Mouse (Mus musculus): ENCODE results near the gene Eif4g3. TPM values are rescaled to one million over a fixed set of nuclear protein-coding genes. Genes with fewer than 3 reads are reported as not detected.
"Not testable (repeated sequence)": the region's sequence is repeated elsewhere in the genome, so short reads cannot be mapped to it uniquely, and the experiment has no call there.

Eif4g3 gene
- polyA plus RNA-seq, 1 experiment from 2014 or later = 55.9 TPM

DNA sequence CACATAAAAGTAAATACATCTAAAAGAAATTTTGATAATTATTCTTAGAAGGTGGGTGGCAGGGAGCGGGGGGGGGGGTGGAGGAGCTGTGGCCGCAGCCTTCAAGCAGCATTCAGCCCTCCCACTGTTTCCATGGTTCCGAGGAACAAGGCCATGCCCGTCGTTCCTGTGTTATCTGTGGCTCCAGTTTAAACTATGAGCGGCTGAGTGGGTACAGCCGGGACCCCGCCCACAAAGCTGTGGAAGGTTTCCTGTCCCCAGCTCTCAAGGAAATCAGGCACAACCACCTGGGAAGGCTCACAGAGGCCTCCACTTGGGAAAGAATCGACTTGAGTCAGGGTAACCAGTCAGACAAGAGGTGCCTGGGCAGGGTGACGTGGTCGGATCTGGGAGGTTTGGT lies 32.1 kb upstream of the Eif4g3 start:
- no peak for ATAC-seq (ENCODE audit: low FRiP score, low TSS enrichment)

DNA sequence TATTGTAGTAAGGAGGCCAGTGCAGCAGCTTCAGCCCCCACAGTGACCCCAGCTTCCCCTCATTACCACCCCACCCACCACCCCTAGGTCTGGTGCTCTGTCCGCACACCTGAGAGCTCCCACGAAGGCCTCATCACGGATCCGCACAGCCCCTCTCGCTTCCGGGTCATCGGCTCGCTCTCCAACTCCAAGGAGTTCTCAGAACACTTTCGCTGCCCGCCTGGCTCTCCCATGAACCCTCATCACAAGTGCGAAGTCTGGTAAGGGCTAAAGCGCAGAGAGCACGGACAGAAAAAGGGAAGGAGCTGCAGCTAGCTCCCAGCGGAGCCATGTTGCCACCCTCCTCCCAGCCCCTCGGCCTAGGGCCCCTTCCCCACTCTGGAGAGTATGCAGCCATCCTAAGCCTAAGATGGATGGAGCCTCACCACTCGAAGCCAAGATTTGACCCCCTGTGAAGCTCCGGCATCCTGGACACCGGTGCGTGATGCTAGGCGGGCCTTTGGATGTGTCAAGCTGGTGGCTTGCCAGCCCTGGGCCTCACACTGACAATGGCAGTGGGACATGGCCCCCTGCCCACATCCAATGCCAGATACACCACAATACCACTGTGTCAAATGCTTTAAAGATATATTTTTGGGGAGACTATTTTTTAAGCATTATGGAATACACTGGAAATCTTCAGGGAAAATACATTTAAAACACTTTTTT lies 30.0 kb upstream of the Eif4g3 start:
- H3K36me3 ChIP-seq (ENCODE audit: control insufficient read depth, insufficient read depth, low read length) = peaks cover 45% of the 10 kb centered on the region

More for the DNA sequence above, 32.1 kb upstream of the Eif4g3 start:
- Histone ChIP-seq H3K9ac (ENCODE audit: low read depth, low read length) (no peak overlapping the region), H3K4me2 (replicated peaks; ENCODE audit: low read depth, low read length) (no peak overlapping the region), H3K9me3 (ENCODE audit: control insufficient read depth, low read length) (0 out of 2 replicates have a peak, but pooled peaks cover 4% of the 10 kb centered on the region), H3K36me3 (ENCODE audit: control insufficient read depth, insufficient read depth, low read length) (peaks cover 64% of the 10 kb centered on the region), H3K27ac (ENCODE audit: low read depth, low read length) (no peak overlapping the region), H3K4me1 (ENCODE audit: control insufficient read depth, insufficient read depth, low read length) (no peaks in the 10 kb centered on the region), H3K4me3 (ENCODE audit: low read length) (no peak overlapping the region), H3K27me3 (ENCODE audit: control insufficient read depth, insufficient read depth, low read length) (no peaks in the 10 kb centered on the region)
- 82% methylated on average over 11 of the region's 11 CpGs for WGBS

DNA sequence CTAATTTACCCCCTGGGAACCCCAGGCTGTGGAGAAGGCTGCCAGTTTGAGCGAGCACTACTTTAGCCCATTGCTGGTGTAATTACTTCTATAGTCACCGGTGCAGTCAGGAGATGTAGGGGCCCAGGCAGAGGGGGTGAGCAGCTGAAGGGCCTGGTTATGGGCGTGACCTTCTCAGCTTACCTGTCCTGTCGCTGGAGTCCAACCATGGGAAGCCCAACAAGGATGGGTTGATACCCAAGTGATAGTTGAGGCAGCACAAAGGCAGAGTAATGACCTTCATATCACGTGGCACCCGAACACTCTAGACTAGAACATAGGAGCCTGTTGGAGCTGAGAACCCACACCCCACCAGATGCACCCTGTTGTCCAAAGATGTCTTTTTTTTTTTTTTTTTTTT lies 29.4 kb upstream of the Eif4g3 start:
- H3K4me3 ChIP-seq (ENCODE audit: low read length) = no peak overlapping the region
- no peak overlapping the region for H3K4me2 ChIP-seq (replicated peaks; ENCODE audit: low read depth, low read length)
- H3K27me3 ChIP-seq (ENCODE audit: control insufficient read depth, insufficient read depth, low read length) = no peaks in the 10 kb centered on the region
- no peaks in the 10 kb centered on the region for H3K4me1 ChIP-seq (ENCODE audit: control insufficient read depth, insufficient read depth, low read length)
- no peak for ATAC-seq (ENCODE audit: low FRiP score, low TSS enrichment)
- H3K9me3 ChIP-seq (ENCODE audit: control insufficient read depth, low read length) = 0 out of 2 replicates have a peak, but pooled peaks cover 4% of the 10 kb centered on the region
- peaks cover 41% of the 10 kb centered on the region for H3K36me3 ChIP-seq (ENCODE audit: control insufficient read depth, insufficient read depth, low read length)
- H3K9ac ChIP-seq (ENCODE audit: low read depth, low read length) = no peak overlapping the region
- H3K27ac ChIP-seq (ENCODE audit: low read depth, low read length) = no peak overlapping the region
- WGBS = 84% methylated on average over 6 of the region's 6 CpGs

More for the DNA sequence above, 30.0 kb upstream of the Eif4g3 start:
- Histone ChIP-seq H3K27ac (ENCODE audit: low read depth, low read length) (no peak overlapping the region), H3K4me3 (ENCODE audit: low read length) (no peak overlapping the region), H3K27me3 (ENCODE audit: control insufficient read depth, insufficient read depth, low read length) (no peaks in the 10 kb centered on the region), H3K4me1 (ENCODE audit: control insufficient read depth, insufficient read depth, low read length) (no peaks in the 10 kb centered on the region), H3K9me3 (ENCODE audit: control insufficient read depth, low read length) (0 out of 2 replicates have a peak, but pooled peaks cover 4% of the 10 kb centered on the region), H3K4me2 (replicated peaks; ENCODE audit: low read depth, low read length) (no peak overlapping the region), H3K9ac (ENCODE audit: low read depth, low read length) (no peak overlapping the region)
- WGBS = 93% methylated on average over 20 of the region's 20 CpGs
- no peak for ATAC-seq (ENCODE audit: low FRiP score, low TSS enrichment)

DNA sequence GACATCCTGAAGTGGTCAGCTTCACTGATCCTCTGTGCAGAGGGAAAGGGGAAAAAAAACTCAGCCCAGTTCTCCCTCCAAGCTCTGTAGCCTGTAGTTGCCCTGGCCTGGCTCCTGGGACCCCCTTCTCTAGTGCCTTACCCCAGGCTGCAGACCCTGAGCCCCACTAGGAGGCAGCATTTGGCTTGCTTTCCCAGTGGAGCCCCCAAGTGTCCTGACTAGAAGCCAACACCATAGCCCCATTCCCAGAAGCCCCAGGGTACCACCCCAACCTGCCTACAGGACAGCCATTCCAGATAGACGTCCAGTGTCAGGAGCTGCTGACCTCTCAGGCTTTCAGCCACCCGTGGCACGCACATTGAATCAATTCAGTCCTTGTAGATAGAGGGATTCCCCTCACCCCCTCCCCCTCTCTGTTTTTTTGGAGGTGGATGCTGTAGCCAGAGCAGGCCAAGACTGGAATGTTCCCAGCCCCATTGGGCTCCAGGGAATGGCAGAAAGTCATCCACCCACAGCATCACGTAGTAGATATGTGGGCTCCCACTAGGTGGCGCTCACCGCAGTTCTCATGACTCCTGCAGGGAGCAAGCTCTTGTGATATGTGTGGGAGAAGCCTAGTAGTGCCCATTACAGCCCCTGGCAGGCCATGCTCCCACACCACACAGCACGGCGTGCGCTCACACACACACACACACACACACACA lies 28.8 kb upstream of the Eif4g3 start:
- Histone ChIP-seq H3K4me2 (replicated peaks; ENCODE audit: low read depth, low read length) (no peak overlapping the region), H3K36me3 (ENCODE audit: control insufficient read depth, insufficient read depth, low read length) (peaks cover 36% of the 10 kb centered on the region), H3K4me1 (ENCODE audit: control insufficient read depth, insufficient read depth, low read length) (no peaks in the 10 kb centered on the region), H3K4me3 (ENCODE audit: low read length) (no peak overlapping the region), H3K27me3 (ENCODE audit: control insufficient read depth, insufficient read depth, low read length) (no peaks in the 10 kb centered on the region), H3K9me3 (ENCODE audit: control insufficient read depth, low read length) (0 out of 2 replicates have a peak, but pooled peaks cover 4% of the 10 kb centered on the region), H3K27ac (ENCODE audit: low read depth, low read length) (no peak overlapping the region), H3K9ac (ENCODE audit: low read depth, low read length) (no peak overlapping the region)
- ATAC-seq (ENCODE audit: low FRiP score, low TSS enrichment) = peak; percentile 33; the same call in 1 of the 2 replicates
- 67% methylated on average over 9 of the region's 9 CpGs for WGBS

DNA sequence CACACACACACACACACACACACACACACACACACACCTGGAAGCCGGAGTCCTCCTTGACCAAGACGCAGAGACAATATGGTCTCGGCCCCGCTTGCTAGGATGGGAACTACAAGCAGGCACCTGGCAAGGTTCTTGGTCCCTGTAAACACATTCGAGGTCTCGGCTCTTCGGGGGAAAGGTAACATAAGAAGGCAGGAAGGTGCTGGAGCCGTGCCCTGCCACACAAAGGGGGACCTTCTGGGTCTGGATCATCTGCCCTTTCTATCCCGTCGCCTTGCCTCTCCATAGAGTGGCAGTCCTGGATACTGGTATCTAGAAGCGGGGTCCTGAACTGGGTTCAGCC lies 28.3 kb upstream of the Eif4g3 start:
- no peak overlapping the region for H3K4me3 ChIP-seq (ENCODE audit: low read length)
- no peaks in the 10 kb centered on the region for H3K27me3 ChIP-seq (ENCODE audit: control insufficient read depth, insufficient read depth, low read length)
- 85% methylated on average over 11 of the region's 11 CpGs for WGBS
- no peak for ATAC-seq (ENCODE audit: low FRiP score, low TSS enrichment)
- no peak overlapping the region for H3K9ac ChIP-seq (ENCODE audit: low read depth, low read length)
- 0 out of 2 replicates have a peak, but pooled peaks cover 3% of the 10 kb centered on the region for H3K9me3 ChIP-seq (ENCODE audit: control insufficient read depth, low read length)
- H3K27ac ChIP-seq (ENCODE audit: low read depth, low read length) = no peak overlapping the region
- H3K36me3 ChIP-seq (ENCODE audit: control insufficient read depth, insufficient read depth, low read length) = peaks cover 30% of the 10 kb centered on the region
- H3K4me1 ChIP-seq (ENCODE audit: control insufficient read depth, insufficient read depth, low read length) = no peaks in the 10 kb centered on the region
- H3K4me2 ChIP-seq (replicated peaks; ENCODE audit: low read depth, low read length) = no peak overlapping the region

DNA sequence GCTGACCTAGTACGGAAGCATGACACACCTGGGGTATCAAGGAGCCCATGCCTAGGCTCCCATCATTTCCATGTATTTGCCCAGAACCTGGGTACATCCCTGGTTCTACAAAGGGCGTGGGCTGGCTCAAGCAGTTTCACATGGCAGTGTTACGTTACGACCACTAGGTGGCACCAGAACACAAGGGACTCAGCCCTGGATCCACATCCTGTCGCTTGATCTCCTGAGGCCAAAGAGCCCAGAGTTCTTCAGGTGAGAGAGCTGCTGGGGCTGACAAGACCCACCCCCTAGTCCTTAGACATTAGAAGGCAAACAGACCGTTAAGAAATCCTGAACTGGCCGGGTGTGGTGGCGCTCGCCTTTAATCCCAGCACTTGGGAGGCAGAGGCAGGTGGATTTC lies 24.6 kb upstream of the Eif4g3 start:
- Histone ChIP-seq H3K4me1 (ENCODE audit: control insufficient read depth, insufficient read depth, low read length) (no peaks in the 10 kb centered on the region), H3K9me3 (ENCODE audit: control insufficient read depth, low read length) (no peaks in the 10 kb centered on the region), H3K9ac (ENCODE audit: low read depth, low read length) (no peak overlapping the region), H3K27ac (ENCODE audit: low read depth, low read length) (no peak overlapping the region), H3K36me3 (ENCODE audit: control insufficient read depth, insufficient read depth, low read length) (peaks cover 8% of the 10 kb centered on the region; the same call in 1 of the 2 replicates), H3K4me2 (replicated peaks; ENCODE audit: low read depth, low read length) (no peak overlapping the region), H3K27me3 (ENCODE audit: control insufficient read depth, insufficient read depth, low read length) (no peaks in the 10 kb centered on the region), H3K4me3 (ENCODE audit: low read length) (no peak overlapping the region)
- ATAC-seq (ENCODE audit: low FRiP score, low TSS enrichment) = peak; percentile 36; the same call in 1 of the 2 replicates
- WGBS = 8% methylated on average over 9 of the region's 9 CpGs

DNA sequence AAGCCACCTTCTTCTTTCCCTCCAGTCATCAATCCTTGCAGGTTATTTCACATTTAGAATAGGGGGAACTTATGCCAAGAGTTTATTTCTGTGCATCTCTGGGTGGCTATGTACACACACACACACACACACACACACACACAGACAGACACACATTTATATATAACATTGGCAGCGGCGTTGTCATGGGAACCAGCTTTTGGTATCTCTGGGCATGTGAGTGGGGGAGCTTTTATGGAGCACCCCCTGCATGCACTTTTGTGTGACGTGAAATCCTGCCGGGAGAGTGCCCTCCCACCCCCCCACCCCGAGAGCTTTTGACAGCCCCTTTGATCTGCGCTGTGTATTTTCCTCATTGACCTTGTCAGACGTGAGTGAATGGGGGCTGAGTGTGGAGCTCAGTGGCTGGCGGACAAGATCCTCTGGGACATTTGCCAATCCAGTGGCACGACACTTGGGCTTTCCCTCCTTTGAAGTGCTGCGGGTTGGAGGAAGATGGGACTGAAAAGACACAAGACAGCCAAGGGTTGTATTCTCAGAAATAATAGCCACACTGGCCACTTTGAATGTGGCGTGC lies 22.1 kb upstream of the Eif4g3 start:
- not testable (repeated sequence) for ATAC-seq (ENCODE audit: low FRiP score, low TSS enrichment); H3K36me3 ChIP-seq (ENCODE audit: control insufficient read depth, insufficient read depth, low read length)
- no CpG with 5 or more reads among the region's 11 CpGs for WGBS

DNA sequence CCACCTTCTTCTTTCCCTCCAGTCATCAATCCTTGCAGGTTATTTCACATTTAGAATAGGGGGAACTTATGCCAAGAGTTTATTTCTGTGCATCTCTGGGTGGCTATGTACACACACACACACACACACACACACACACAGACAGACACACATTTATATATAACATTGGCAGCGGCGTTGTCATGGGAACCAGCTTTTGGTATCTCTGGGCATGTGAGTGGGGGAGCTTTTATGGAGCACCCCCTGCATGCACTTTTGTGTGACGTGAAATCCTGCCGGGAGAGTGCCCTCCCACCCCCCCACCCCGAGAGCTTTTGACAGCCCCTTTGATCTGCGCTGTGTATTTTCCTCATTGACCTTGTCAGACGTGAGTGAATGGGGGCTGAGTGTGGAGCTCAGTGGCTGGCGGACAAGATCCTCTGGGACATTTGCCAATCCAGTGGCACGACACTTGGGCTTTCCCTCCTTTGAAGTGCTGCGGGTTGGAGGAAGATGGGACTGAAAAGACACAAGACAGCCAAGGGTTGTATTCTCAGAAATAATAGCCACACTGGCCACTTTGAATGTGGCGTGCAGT lies 17.9 kb upstream of the Eif4g3 start:
- not testable (repeated sequence) for H3K4me2 ChIP-seq (replicated peaks; ENCODE audit: low read depth, low read length); H3K36me3 ChIP-seq (ENCODE audit: control insufficient read depth, insufficient read depth, low read length); H3K4me3 ChIP-seq (ENCODE audit: low read length); H3K9me3 ChIP-seq (ENCODE audit: control insufficient read depth, low read length); H3K27me3 ChIP-seq (ENCODE audit: control insufficient read depth, insufficient read depth, low read length); H3K27ac ChIP-seq (ENCODE audit: low read depth, low read length); ATAC-seq (ENCODE audit: low FRiP score, low TSS enrichment); H3K4me1 ChIP-seq (ENCODE audit: control insufficient read depth, insufficient read depth, low read length); H3K9ac ChIP-seq (ENCODE audit: low read depth, low read length)
- no CpG with 5 or more reads among the region's 11 CpGs for WGBS

More for the DNA sequence above, 22.1 kb upstream of the Eif4g3 start:
- not testable (repeated sequence) for H3K27ac ChIP-seq (ENCODE audit: low read depth, low read length); H3K27me3 ChIP-seq (ENCODE audit: control insufficient read depth, insufficient read depth, low read length); H3K4me2 ChIP-seq (replicated peaks; ENCODE audit: low read depth, low read length); H3K4me1 ChIP-seq (ENCODE audit: control insufficient read depth, insufficient read depth, low read length); H3K4me3 ChIP-seq (ENCODE audit: low read length); H3K9me3 ChIP-seq (ENCODE audit: control insufficient read depth, low read length); H3K9ac ChIP-seq (ENCODE audit: low read depth, low read length)
